In genomic region chr15:12571168-12571567, GRCm38 (mm10) we compare ENCODE assay signal across 24 mouse cellular contexts.
A peak's percentile ranks its signal among the peaks of the same experiment; 100 is the strongest.
DNase-seq lines count a peak whose midpoint lies in the region; ATAC-seq and TF ChIP-seq lines count a peak whose summit lies in the region.
"Had no signal": no experiment of that assay in that cellular context is flagged by ENCODE, and none has a peak within 500 bp of the region (broad histone marks: within the 10 kb centered on the region; RNA-seq: fewer than 3 reads in every experiment).

No protein-coding gene starts in this region.

- TF ChIP-seq POLR2A in lung, adult 2 months (IDR thresholded peaks at IDR 0.05; ENCODE audit: borderline replicate concordance, extremely low read depth, low read depth, low read length) = no peak

- no peak for TF ChIP-seq CTCF in lung, postnatal 0 days (IDR thresholded peaks at IDR 0.05)
- TF ChIP-seq CTCF in lung, adult 2 months (IDR thresholded peaks at IDR 0.05; ENCODE audit: insufficient read depth, low read length) = no peak

- no peak overlapping the region for H3K9ac ChIP-seq in kidney, embryonic 14.5 days (ENCODE audit: low read depth, low read length)
- no peak overlapping the region for H3K9ac ChIP-seq in kidney, embryonic 16.5 days (replicated peaks; ENCODE audit: low read length)
- H3K9ac ChIP-seq in lung, postnatal 0 days (replicated peaks; ENCODE audit: low read depth) = no peak overlapping the region
- H3K9ac ChIP-seq: embryonic facial prominence, embryonic 13.5 days; embryonic facial prominence, embryonic 15.5 days; forebrain, embryonic 12.5 days had no signal

- no peaks in the 10 kb centered on the region for H3K9me3 ChIP-seq in kidney, embryonic 14.5 days (ENCODE audit: control insufficient read depth, low read length)
- H3K9me3 ChIP-seq in kidney, embryonic 16.5 days (ENCODE audit: low read length) = no peaks in the 10 kb centered on the region
- no peaks in the 10 kb centered on the region for H3K9me3 ChIP-seq in lung, postnatal 0 days (ENCODE audit: low read length)
- H3K9me3 ChIP-seq: embryonic facial prominence, embryonic 13.5 days; embryonic facial prominence, embryonic 15.5 days; forebrain, embryonic 10.5 days; forebrain, embryonic 12.5 days had no signal

- no peak for DNase-seq in kidney, postnatal 14 days
- DNase-seq in kidney, adult 9 months = no peak
- no peak for DNase-seq in lung, postnatal 0 days (ENCODE audit: low spot score)
- no peak for DNase-seq in lung, adult 2 months
- DNase-seq in lung, postnatal 36 days = peak; percentile 27
- DNase-seq in lung, postnatal 4 days = no peak
- DNase-seq: adrenal gland, adult 2 months; adrenal gland, postnatal 10 days; adrenal gland, postnatal 25 days; cerebellum, adult 11 months; cerebellum, adult 18-20 months; cerebellum, adult 8-10 months; cerebellum, adult 9-11 months; cerebellum, postnatal 14 days; cerebellum, postnatal 36 days; embryo, embryonic 11 days had no signal

- 19% methylated on average over 4 of the region's 4 CpGs for WGBS in kidney, embryonic 14.5 days
- 28% methylated on average over 4 of the region's 4 CpGs for WGBS in kidney, embryonic 16.5 days
- WGBS in lung, postnatal 0 days = 42% methylated on average over 4 of the region's 4 CpGs
- 74% methylated on average over 4 of the region's 4 CpGs for WGBS in lung, adult 2 months

- no peak overlapping the region for H3K27ac ChIP-seq in kidney, embryonic 14.5 days (ENCODE audit: low read depth, low read length)
- H3K27ac ChIP-seq in kidney, embryonic 16.5 days (ENCODE audit: low read length) = no peak overlapping the region
- H3K27ac ChIP-seq in lung, postnatal 0 days (ENCODE audit: low read length) = no peak overlapping the region
- H3K27ac ChIP-seq: embryonic facial prominence, embryonic 13.5 days; embryonic facial prominence, embryonic 15.5 days; forebrain, embryonic 10.5 days; forebrain, embryonic 12.5 days had no signal

- H3K36me3 ChIP-seq in kidney, embryonic 14.5 days (ENCODE audit: control insufficient read depth, insufficient read depth, low read length) = no peaks in the 10 kb centered on the region
- no peaks in the 10 kb centered on the region for H3K36me3 ChIP-seq in kidney, embryonic 16.5 days (ENCODE audit: insufficient read depth, low read length)
- H3K36me3 ChIP-seq in lung, postnatal 0 days (ENCODE audit: insufficient read depth, low read length) = no peaks in the 10 kb centered on the region
- H3K36me3 ChIP-seq: embryonic facial prominence, embryonic 13.5 days; embryonic facial prominence, embryonic 15.5 days; forebrain, embryonic 10.5 days; forebrain, embryonic 12.5 days had no signal

- TF ChIP-seq EP300 in lung, postnatal 0 days (IDR thresholded peaks at IDR 0.05) = peak; percentile 59; the same call in 1 of the 2 replicates

- peak; percentile 94 for ATAC-seq in kidney, embryonic 14.5 days (ENCODE audit: low FRiP score, low TSS enrichment)
- ATAC-seq in kidney, embryonic 16.5 days (ENCODE audit: low FRiP score, low TSS enrichment) = peak; percentile 94
- peak; percentile 40; the same call in 1 of the 2 replicates for ATAC-seq in lung, postnatal 0 days
- ATAC-seq: forebrain, embryonic 14.5 days had no signal

- H3K4me3 ChIP-seq in kidney, embryonic 14.5 days (ENCODE audit: low read length) = no peak overlapping the region
- no peak overlapping the region for H3K4me3 ChIP-seq in kidney, embryonic 16.5 days (ENCODE audit: low read length)
- no peak overlapping the region for H3K4me3 ChIP-seq in lung, postnatal 0 days (ENCODE audit: low read depth, low read length)
- H3K4me3 ChIP-seq in lung, adult 2 months (replicated peaks; ENCODE audit: extremely low read depth, low read depth, low read length) = no peak overlapping the region
- H3K4me3 ChIP-seq: embryonic facial prominence, embryonic 13.5 days; embryonic facial prominence, embryonic 15.5 days; erythroblast, embryonic 14.5 days; forebrain, embryonic 10.5 days; forebrain, embryonic 12.5 days had no signal

- H3K4me2 ChIP-seq in kidney, embryonic 14.5 days (replicated peaks; ENCODE audit: low read depth, low read length) = no peak overlapping the region
- H3K4me2 ChIP-seq in kidney, embryonic 16.5 days (replicated peaks; ENCODE audit: low read depth, low read length) = no peak overlapping the region
- H3K4me2 ChIP-seq in lung, postnatal 0 days (replicated peaks; ENCODE audit: low read depth, low read length) = no peak overlapping the region
- H3K4me2 ChIP-seq: embryonic facial prominence, embryonic 13.5 days; embryonic facial prominence, embryonic 15.5 days; forebrain, embryonic 12.5 days had no signal

- H3K27me3 ChIP-seq in kidney, embryonic 14.5 days (ENCODE audit: control insufficient read depth, insufficient read depth, low read length) = no peaks in the 10 kb centered on the region
- no peaks in the 10 kb centered on the region for H3K27me3 ChIP-seq in kidney, embryonic 16.5 days (ENCODE audit: insufficient read depth, low read length)
- H3K27me3 ChIP-seq in lung, postnatal 0 days (replicated peaks; ENCODE audit: insufficient read depth, low read length) = no peaks in the 10 kb centered on the region
- H3K27me3 ChIP-seq: embryonic facial prominence, embryonic 13.5 days; embryonic facial prominence, embryonic 15.5 days; forebrain, embryonic 12.5 days had no signal

- peaks cover 8% of the 10 kb centered on the region; the same call in 1 of the 2 replicates for H3K4me1 ChIP-seq in kidney, embryonic 14.5 days (ENCODE audit: control insufficient read depth, insufficient read depth, low read length)
- peaks cover 10% of the 10 kb centered on the region; the same call in 1 of the 2 replicates for H3K4me1 ChIP-seq in kidney, embryonic 16.5 days (ENCODE audit: insufficient read depth, low read length)
- no peaks in the 10 kb centered on the region for H3K4me1 ChIP-seq in lung, postnatal 0 days (ENCODE audit: insufficient read depth, low read depth, low read length)
- H3K4me1 ChIP-seq in lung, adult 2 months (ENCODE audit: control insufficient read depth, insufficient read depth, low read length) = no peaks in the 10 kb centered on the region
- H3K4me1 ChIP-seq: embryonic facial prominence, embryonic 13.5 days; forebrain, embryonic 12.5 days had no signal

Comparison
In these comparisons a context has a peak if more than half of its experiments do, and no peak if none do; other contexts are left out.
1. ATAC-seq: peak in every context shown above with its lines; median percentile 94 in kidney, embryonic 14.5 days; 94 in kidney, embryonic 16.5 days; 40 in lung, postnatal 0 days.